Mouse (Mus musculus): Measurements from ENCODE around the gene Pacrg.

GRCm38 (mm10) chr17:10425311-10425710 is 414.8 kb downstream of the Pacrg start:
- no peak for TF ChIP-seq CTCF (IDR thresholded peaks at IDR 0.05; ENCODE audit: extremely low read depth, insufficient read depth, low read length)
- no peak for TF ChIP-seq POLR2A (IDR thresholded peaks at IDR 0.05; ENCODE audit: extremely low read depth, insufficient read depth, low read length)
